Mouse (Mus musculus) embryonic facial prominence, embryonic 15.5 days (tissue): ENCODE results near the gene Acp6. TPM values are rescaled to one million over a fixed set of nuclear protein-coding genes. Genes with fewer than 3 reads are reported as not detected.

Source experiments
- ATAC-seq: fragments of 200-750 bp; cut with Nextera tagmentation; 2 replicates; pipeline ENCODE4 v1.8.0; 2017; ENCODE audit warnings: low read depth, moderate TSS enrichment; ENCODE audit not compliant: insufficient number of reproducible peaks, low FRiP score, low TSS enrichment
- H3K27ac ChIP-seq: fragments of 300-500 bp; sonication (generic); replicated peaks from 2 replicates; pipeline ENCODE4 v1.5.1; 2015; ENCODE audit warnings: mild to moderate bottlenecking, inconsistent platforms
- H3K27me3 ChIP-seq: fragments of 300-500 bp; sonication (generic); 2 replicates; pipeline ENCODE4 v1.6.1; 2015; ENCODE audit warnings: inconsistent platforms
- H3K36me3 ChIP-seq: fragments of 300-500 bp; sonication (generic); 2 replicates; pipeline ENCODE4 v1.6.1; 2015; ENCODE audit warnings: mild to moderate bottlenecking, inconsistent platforms
- H3K4me1 ChIP-seq: fragments of 300-500 bp; sonication (generic); 2 replicates; pipeline ENCODE4 v1.6.1; 2015; ENCODE audit warnings: inconsistent platforms
- H3K4me2 ChIP-seq: fragments of 300-500 bp; sonication (generic); replicated peaks from 2 replicates; pipeline ENCODE4 v1.6.1; 2015; ENCODE audit warnings: mild to moderate bottlenecking, inconsistent platforms
- H3K4me3 ChIP-seq: fragments of 300-500 bp; sonication (generic); replicated peaks from 2 replicates; pipeline ENCODE4 v1.5.1; 2015; ENCODE audit warnings: mild to moderate bottlenecking, inconsistent platforms
- H3K9ac ChIP-seq: fragments of 300-500 bp; sonication (generic); 2 replicates; pipeline ENCODE4 v1.6.1; 2015; ENCODE audit warnings: inconsistent platforms
- H3K9me3 ChIP-seq: fragments of 300-500 bp; sonication (generic); replicated peaks from 2 replicates; pipeline ENCODE4 v1.6.1; 2016; ENCODE audit warnings: inconsistent platforms
- WGBS: fragments of 180-500 bp; shearing (Covaris S2); methylation state at CpG from one replicate; pipeline ENCODE4 v1.1.7; 2015; 5-methylcytosine and 5-hydroxymethylcytosine counted together
- polyA plus RNA-seq: library from polyadenylated mRNA; unstranded; fragments of >200 nt; fragmentation: Nextera tagmentation; extraction: Ambion mirVana; gene quantifications from 2 replicates; pipeline ENCODE4 v1.2.1, GENCODE M21; 2015

Gene Acp6
- polyA plus RNA-seq, 1 experiment from 2014 or later: 53.9 TPM

DNA sequence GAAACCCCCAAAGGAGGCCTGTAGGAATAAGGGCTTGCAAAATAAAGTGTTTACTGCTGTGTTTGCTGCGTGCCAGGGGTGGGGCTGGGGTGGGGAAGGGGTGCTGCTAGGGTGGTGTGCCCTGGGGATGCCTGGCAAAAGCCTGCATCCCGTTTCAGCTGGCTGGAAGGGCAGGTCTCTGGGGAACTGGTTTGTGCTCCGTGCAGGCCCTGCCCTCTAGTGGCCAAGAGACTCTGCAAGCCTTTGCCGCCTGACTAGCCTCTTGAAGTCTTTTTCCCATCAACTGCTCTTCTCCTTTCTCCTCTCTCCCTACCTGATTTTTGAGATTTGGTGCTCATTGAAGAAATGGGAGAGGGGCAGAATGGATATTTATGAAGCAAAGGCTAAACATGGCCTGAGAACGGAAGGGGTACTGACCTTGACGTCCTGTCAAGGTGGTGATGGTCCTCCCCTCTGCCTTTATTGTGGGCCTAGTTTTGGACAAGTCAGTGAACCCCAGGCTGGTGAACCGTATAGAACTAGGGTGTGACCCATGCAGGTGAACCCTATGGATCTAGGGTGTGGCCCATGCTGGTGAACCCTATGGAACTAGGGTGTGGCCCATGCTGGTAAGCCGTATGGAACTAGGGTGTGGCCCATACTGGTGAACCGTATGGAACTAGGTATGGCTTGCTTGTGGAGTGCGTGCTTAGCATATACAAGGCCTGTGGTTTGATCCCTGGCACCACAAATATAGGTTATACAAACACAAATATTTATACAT is 26.7 kb downstream of the Acp6 start:
- no peak for ATAC-seq

GRCm38 (mm10) chr3:97196571-97196970 is 38.0 kb downstream of the Acp6 start:
- Histone ChIP-seq H3K4me3 (no peak overlapping the region), H3K27ac (no peak overlapping the region), H3K9ac (no peak overlapping the region), H3K27me3 (no peaks in the 10 kb centered on the region), H3K4me2 (no peak overlapping the region), H3K4me1 (no peaks in the 10 kb centered on the region), H3K36me3 (no peaks in the 10 kb centered on the region), H3K9me3 (no peaks in the 10 kb centered on the region)
- ATAC-seq: no peak
- WGBS: 81% methylated on average over 8 of the region's 8 CpGs

More for the DNA sequence above, 26.7 kb downstream of the Acp6 start:
- no peaks in the 10 kb centered on the region for H3K27me3 ChIP-seq
- no peak overlapping the region for H3K4me2 ChIP-seq
- H3K9me3 ChIP-seq: no peaks in the 10 kb centered on the region
- H3K4me3 ChIP-seq: no peak overlapping the region
- 0 out of 2 replicates have a peak, but pooled peaks cover 3% of the 10 kb centered on the region for H3K4me1 ChIP-seq
- no peak overlapping the region for H3K27ac ChIP-seq
- no peak overlapping the region for H3K9ac ChIP-seq
- H3K36me3 ChIP-seq: no peaks in the 10 kb centered on the region
- 42% methylated on average over 10 of the region's 10 CpGs for WGBS

GRCm38 (mm10) chr3:97199261-97199660 is 40.7 kb downstream of the Acp6 start:
- Histone ChIP-seq H3K9me3 (no peaks in the 10 kb centered on the region), H3K9ac (no peak overlapping the region), H3K4me1 (no peaks in the 10 kb centered on the region), H3K27ac (no peak overlapping the region), H3K4me2 (no peak overlapping the region), H3K36me3 (peaks cover 5% of the 10 kb centered on the region; the same call in 1 of the 2 replicates), H3K27me3 (no peaks in the 10 kb centered on the region), H3K4me3 (no peak overlapping the region)
- no peak for ATAC-seq
- 31% methylated on average over 4 of the region's 4 CpGs for WGBS

DNA sequence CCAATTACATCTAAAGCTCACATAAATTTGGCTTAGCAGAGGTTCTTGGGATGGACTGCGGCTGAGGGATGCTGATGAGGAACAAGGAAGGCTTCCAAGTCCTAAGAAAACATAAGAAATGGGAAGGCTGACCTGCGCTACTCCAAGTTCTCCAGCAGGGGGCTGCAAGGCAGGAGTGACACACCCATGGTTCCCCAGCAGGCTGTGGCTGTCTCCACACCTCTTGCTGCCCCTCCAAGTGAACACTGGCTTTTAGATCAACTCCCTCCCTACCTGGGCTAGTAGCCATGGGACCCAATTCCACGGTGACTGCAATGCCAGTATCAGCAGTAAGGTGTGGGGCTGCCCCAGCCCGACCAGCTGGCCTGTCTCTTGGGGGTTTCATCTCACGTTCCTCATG is 43.4 kb downstream of the Acp6 start:
- Histone ChIP-seq H3K27me3 (no peaks in the 10 kb centered on the region), H3K4me1 (no peaks in the 10 kb centered on the region), H3K4me3 (no peak overlapping the region), H3K4me2 (no peak overlapping the region), H3K9me3 (no peaks in the 10 kb centered on the region), H3K36me3 (peaks cover 29% of the 10 kb centered on the region), H3K27ac (no peak overlapping the region), H3K9ac (no peak overlapping the region)
- ATAC-seq: 0 out of 2 replicates have a peak, but pooled peaks have one; percentile 35
- WGBS: 42% methylated on average over 5 of the region's 5 CpGs

DNA sequence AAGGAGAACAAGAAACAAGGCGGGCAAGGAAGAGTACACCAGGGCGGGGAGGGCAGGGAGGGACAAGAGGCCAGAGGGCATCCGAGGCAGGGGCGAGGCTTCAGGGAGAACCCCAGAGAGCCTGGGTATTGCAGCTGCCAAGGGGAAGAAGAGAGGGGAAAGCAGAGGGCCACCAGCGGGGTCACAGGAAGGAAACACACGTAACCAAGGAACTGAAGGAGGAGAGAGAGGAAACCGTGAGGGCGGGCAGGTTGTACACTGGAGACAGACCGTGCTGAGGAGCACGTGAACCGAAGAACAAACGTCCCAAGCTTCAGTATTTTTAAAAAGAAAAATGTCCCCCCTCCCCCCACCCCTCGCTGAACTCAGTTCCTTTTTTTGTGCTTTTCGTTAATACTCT is 45.3 kb downstream of the Acp6 start:
- Histone ChIP-seq H3K4me3 (no peak overlapping the region), H3K9ac (no peak overlapping the region), H3K4me1 (peaks cover 6% of the 10 kb centered on the region; the same call in 1 of the 2 replicates), H3K9me3 (no peaks in the 10 kb centered on the region), H3K27ac (no peak overlapping the region), H3K4me2 (no peak overlapping the region), H3K36me3 (peaks cover 48% of the 10 kb centered on the region), H3K27me3 (no peaks in the 10 kb centered on the region)
- 72% methylated on average over 14 of the region's 14 CpGs for WGBS
- no peak for ATAC-seq

DNA sequence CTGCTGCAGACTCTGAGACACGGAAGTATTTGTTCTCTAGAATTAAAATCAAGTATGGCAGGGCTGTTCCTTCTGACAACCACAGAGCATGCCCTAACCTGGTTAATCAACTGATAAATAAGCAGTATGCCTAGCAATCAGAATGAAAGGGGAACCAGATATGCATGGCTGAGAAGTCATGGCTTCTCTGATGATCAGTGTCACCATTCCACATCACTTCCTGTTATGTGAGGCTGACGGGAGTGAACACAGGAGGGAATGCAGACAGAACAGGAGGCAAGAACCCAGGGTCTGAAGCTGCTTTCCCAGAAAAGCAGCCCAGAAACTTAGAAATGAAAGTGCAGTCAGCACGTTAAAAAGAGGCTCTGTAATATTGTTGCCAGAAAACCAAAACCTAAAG is 47.9 kb downstream of the Acp6 start:
- peaks cover 13% of the 10 kb centered on the region for H3K4me1 ChIP-seq
- no peak overlapping the region for H3K9ac ChIP-seq
- no peak overlapping the region for H3K4me3 ChIP-seq
- H3K9me3 ChIP-seq: no peaks in the 10 kb centered on the region
- no peak overlapping the region for H3K4me2 ChIP-seq
- 76% methylated on average over 3 of the region's 3 CpGs for WGBS
- ATAC-seq: no peak
- H3K27me3 ChIP-seq: no peaks in the 10 kb centered on the region
- no peak overlapping the region for H3K27ac ChIP-seq
- H3K36me3 ChIP-seq: peaks cover 73% of the 10 kb centered on the region

GRCm38 (mm10) chr3:97209351-97209750 is 50.8 kb downstream of the Acp6 start:
- Histone ChIP-seq H3K27me3 (no peaks in the 10 kb centered on the region), H3K9ac (no peak overlapping the region), H3K4me2 (no peak overlapping the region), H3K9me3 (no peaks in the 10 kb centered on the region), H3K27ac (no peak overlapping the region), H3K4me1 (peaks cover 13% of the 10 kb centered on the region), H3K36me3 (peaks cover 92% of the 10 kb centered on the region), H3K4me3 (no peak overlapping the region)
- no peak for ATAC-seq
- WGBS: 72% methylated on average over 9 of the region's 9 CpGs

DNA sequence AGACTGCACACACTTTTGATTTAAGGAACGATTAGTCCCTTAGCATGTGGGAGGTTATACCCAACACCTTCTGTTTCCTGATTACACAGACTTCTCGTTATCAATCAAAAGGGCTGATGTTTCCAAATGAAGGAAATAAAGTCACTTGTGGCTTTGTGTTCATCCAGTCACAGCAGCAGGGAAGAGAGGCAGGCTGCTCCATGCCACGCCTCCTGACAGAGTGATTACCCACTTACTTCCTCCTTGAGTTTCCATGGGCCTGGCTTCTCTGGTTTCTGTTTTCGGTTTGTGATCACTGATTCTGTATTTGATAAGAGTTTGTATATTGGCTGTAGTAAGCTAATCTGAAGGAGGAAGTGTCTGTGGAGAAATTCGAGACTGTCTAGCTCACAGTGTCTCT is 52.6 kb downstream of the Acp6 start:
- H3K4me1 ChIP-seq: peaks cover 21% of the 10 kb centered on the region
- H3K27me3 ChIP-seq: no peaks in the 10 kb centered on the region
- no peak overlapping the region for H3K27ac ChIP-seq

DNA sequence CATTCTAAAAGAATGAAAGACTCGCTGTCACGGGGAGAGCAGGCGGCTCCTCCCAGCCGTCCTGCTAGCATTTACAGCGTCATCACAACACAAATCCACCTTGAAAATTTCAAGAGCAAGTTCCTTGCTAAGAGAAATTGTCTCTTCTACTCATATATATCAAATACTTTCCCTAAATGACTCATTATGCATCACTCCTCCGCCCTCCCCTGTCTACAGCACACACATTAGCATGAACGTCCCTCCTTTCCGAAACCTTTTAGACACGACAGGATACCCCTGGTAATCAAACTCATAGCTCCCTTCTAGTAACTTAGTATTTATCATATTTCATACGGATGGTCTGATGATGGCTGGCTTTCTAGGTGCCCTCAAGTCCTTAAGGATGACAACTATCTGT is 55.3 kb downstream of the Acp6 start:
- WGBS: 81% methylated on average over 10 of the region's 10 CpGs
- Histone ChIP-seq H3K36me3 (peaks cover 85% of the 10 kb centered on the region), H3K4me1 (peaks cover 14% of the 10 kb centered on the region), H3K27me3 (no peaks in the 10 kb centered on the region), H3K9me3 (no peaks in the 10 kb centered on the region), H3K4me2 (no peak overlapping the region), H3K9ac (no peak overlapping the region), H3K27ac (no peak overlapping the region), H3K4me3 (no peak overlapping the region)
- ATAC-seq: no peak

More for the DNA sequence above, 52.6 kb downstream of the Acp6 start:
- no peak overlapping the region for H3K9ac ChIP-seq
- 75% methylated on average over 5 of the region's 5 CpGs for WGBS
- H3K9me3 ChIP-seq: no peaks in the 10 kb centered on the region
- H3K36me3 ChIP-seq: peaks cover 94% of the 10 kb centered on the region
- no peak overlapping the region for H3K4me2 ChIP-seq
- no peak overlapping the region for H3K4me3 ChIP-seq
- ATAC-seq: no peak

DNA sequence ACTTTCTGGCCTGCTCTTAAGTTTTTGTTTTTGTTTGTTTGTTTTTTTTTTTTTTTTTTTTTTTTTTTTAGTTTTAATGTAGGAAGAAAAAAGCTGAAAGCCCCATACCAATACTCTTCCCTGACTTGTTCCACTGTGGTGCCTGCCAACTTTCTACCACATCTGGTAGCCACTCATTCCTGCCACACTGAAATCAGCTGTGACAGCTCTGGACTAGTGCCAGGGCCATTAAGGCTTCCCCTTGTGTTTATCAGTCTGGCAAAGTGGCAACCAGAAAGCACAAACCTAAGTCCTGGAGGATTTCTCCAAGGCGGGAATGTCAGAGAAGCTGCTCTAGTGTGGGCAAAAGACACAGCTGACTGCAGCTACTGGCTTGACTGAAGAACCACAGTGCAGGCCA is 55.9 kb downstream of the Acp6 start:
- Histone ChIP-seq H3K27me3 (no peaks in the 10 kb centered on the region), H3K27ac (no peak overlapping the region), H3K4me1 (peaks cover 10% of the 10 kb centered on the region), H3K4me3 (no peak overlapping the region), H3K9me3 (no peaks in the 10 kb centered on the region), H3K4me2 (no peak overlapping the region), H3K36me3 (peaks cover 85% of the 10 kb centered on the region), H3K9ac (no peak overlapping the region)
- 27% methylated on average over 1 of the region's 1 CpGs for WGBS
- ATAC-seq: no peak

DNA sequence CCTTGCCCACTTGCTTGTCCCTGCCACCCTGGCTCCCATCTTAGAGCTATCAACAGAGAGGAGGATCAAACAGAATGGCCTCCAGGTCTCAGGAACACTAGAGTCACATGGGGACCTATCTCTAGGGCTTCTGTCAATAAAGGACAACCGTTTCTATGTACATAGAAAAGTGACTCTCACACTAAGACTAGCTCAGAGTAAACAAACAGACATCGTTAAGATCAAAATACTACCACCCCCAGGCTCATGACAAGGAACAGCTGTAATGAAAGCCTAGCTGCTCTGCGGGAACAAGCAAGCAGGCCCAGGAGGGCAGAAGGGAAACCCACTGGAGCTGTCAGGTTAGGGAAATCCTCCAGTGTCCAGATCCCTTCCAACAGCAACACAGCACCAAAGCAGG is 56.9 kb downstream of the Acp6 start:
- Histone ChIP-seq H3K4me2 (no peak overlapping the region), H3K27ac (no peak overlapping the region), H3K9ac (no peak overlapping the region), H3K4me1 (peaks cover 7% of the 10 kb centered on the region), H3K36me3 (peaks cover 85% of the 10 kb centered on the region), H3K9me3 (no peaks in the 10 kb centered on the region), H3K4me3 (no peak overlapping the region), H3K27me3 (no peaks in the 10 kb centered on the region)
- no peak for ATAC-seq
- WGBS: 52% methylated on average over 3 of the region's 3 CpGs

DNA sequence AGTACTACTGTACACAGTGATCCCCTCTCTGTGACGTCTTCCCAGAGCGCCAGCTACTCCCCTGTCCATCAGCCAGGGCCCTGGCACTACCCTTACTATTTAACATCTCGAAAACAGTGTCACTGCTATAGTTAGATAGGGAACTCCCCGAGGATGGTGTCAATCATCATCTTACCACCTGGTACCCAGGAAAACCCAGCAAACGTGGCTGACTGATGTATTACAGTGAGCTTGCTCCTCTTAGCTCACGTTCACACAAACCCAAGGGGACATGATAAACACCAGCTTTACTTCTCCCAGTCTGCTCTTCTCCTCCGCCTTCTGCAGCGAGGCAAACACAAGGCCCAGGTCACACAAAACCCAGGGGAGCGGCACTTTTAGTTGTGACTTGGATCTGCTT is 64.7 kb downstream of the Acp6 start:
- 79% methylated on average over 9 of the region's 9 CpGs for whole genome bisulfite sequencing
- Histone ChIP-seq H3K36me3 (peaks cover 39% of the 10 kb centered on the region), H3K27ac (no peak overlapping the region), H3K4me2 (no peak overlapping the region), H3K4me1 (peaks cover 24% of the 10 kb centered on the region), H3K9ac (no peak overlapping the region), H3K4me3 (no peak overlapping the region), H3K9me3 (no peaks in the 10 kb centered on the region), H3K27me3 (no peaks in the 10 kb centered on the region)
- no peak for ATAC-seq
